Mouse (Mus musculus) testis, adult 2 months (tissue): ENCODE data around the gene Anp32e. TPM values are rescaled to one million over a fixed set of nuclear protein-coding genes. Genes with fewer than 3 reads are reported as not detected.
"Not testable (repeated sequence)": the region's sequence is repeated elsewhere in the genome, so short reads cannot be mapped to it uniquely, and the experiment has no call there.

Experiments
- H3K27ac ChIP-seq: fragments of 200-500 bp; 2 replicates; pipeline ENCODE4 v1.5.1; 2012; ENCODE audit warnings: low read depth, low read length; ENCODE audit not compliant: control insufficient read depth, insufficient read depth
- H3K27me3 ChIP-seq: fragments of 200-500 bp; 2 replicates; pipeline ENCODE4 v1.6.1; 2012; ENCODE audit warnings: mild to moderate bottlenecking, low read length, moderate library complexity; ENCODE audit not compliant: control insufficient read depth, insufficient read depth
- H3K36me3 ChIP-seq: fragments of 200-500 bp; 2 replicates; pipeline ENCODE4 v1.6.1; 2012; ENCODE audit warnings: mild to moderate bottlenecking, low read length; ENCODE audit not compliant: control insufficient read depth, insufficient read depth
- H3K4me1 ChIP-seq: fragments of 200-500 bp; 2 replicates; pipeline ENCODE4 v1.6.1; 2012; ENCODE audit warnings: low read length; ENCODE audit not compliant: control insufficient read depth, insufficient read depth
- H3K4me3 ChIP-seq: fragments of 200-500 bp; 2 replicates; pipeline ENCODE4 v1.5.1; 2012; ENCODE audit warnings: low read depth, mild to moderate bottlenecking, low read length, moderate library complexity, mixed read lengths; ENCODE audit not compliant: control insufficient read depth
- CTCF ChIP-seq: fragments of 200-500 bp; IDR thresholded peaks from 2 replicates; pipeline ENCODE4 v1.5.1; 2012; ENCODE audit warnings: low read depth, mild to moderate bottlenecking, inconsistent platforms, low read length, moderate library complexity; ENCODE audit not compliant: control insufficient read depth, insufficient read depth, insufficient replicate concordance
- POLR2A ChIP-seq: fragments of 200-500 bp; IDR thresholded peaks from 2 replicates; pipeline ENCODE4 v1.6.1; 2012; ENCODE audit warnings: low read depth, mild to moderate bottlenecking, inconsistent platforms, low read length, moderate library complexity; ENCODE audit not compliant: control insufficient read depth
- polyA plus RNA-seq: library from polyadenylated mRNA; depleted of rRNA; stranded (reverse); fragments of >200 nt; gene quantifications from 2 replicates; pipeline ENCODE4 v1.2.3, GENCODE M21; 2012

Gene Anp32e
- polyA plus RNA-seq, 1 experiment = 6.0 TPM

DNA sequence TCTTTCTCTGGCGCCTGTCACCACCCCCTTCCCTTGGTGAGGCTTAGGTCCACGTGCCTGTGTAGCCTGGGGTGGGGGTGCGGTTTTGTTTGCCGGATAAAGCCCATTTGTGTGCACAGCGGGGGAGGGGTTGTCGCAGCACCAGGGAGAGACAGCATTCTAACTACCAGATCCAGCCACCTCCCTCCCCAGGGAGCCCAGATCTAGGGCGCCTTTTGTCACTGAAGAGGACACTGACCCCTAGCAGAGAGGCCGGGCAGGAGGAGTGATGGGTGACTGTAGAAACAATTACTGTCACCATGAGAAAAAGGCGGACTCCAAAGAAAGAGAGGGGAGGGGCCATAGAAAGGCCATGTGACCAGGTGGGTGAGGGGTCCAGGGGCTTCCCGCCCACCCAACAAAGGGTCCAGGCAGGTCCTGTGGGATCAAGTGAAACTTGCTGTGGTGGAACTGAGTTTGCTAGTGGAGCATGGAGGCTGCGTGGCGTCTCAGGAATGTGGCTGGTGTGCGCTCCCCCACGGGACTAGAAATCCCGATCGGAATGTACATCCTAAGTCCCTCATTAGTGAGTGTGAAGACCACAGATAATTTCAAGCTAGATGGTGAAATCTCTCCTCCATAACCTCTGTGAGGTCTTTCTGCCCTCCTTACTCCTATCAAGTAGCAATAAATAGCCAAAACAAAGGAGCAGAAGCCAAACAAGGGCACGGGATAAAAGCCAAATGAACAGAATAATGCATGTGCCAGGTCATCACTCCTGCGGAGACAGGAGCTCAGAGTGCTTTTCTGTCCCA, 23.7 kb upstream of the Anp32e start:
- H3K4me1 ChIP-seq = peaks cover 16% of the 10 kb centered on the region
- no peak for TF ChIP-seq CTCF
- TF ChIP-seq POLR2A = no peak
- H3K27me3 ChIP-seq = no peaks in the 10 kb centered on the region
- H3K36me3 ChIP-seq = no peaks in the 10 kb centered on the region
- peak overlapping the region; percentile 5; the same call in 1 of the 2 replicates for H3K4me3 ChIP-seq
- H3K27ac ChIP-seq = no peak overlapping the region

DNA sequence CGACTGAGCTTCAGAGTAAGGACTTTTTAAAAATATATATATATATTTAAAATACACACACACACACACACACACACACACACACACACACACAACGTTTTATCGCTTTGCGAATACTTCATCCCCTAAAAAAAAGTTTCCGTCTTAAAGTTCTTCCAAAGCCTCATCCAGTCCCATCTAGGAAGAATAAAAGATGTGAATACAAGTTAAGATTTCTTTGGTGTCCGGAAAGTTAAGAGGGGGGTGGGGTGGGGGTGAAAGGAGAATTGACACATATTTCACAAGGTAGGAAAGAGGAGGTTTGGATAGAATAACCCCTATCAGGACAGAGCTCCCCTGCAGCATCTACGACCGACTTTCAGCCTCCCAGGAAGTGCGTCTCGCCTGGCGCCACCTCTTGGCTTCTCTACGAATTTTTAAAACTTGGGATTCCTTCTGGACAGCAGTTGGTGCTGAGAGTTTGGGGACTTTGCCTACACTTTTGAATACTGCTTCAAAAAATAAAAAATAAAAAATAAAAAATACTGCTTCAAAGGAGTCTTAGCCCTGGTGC, 23.0 kb upstream of the Anp32e start:
- H3K36me3 ChIP-seq = no peaks in the 10 kb centered on the region
- no peak overlapping the region for H3K4me3 ChIP-seq
- H3K4me1 ChIP-seq = peaks cover 16% of the 10 kb centered on the region
- TF ChIP-seq CTCF (peak; percentile 21; the same call in 1 of the 2 replicates), POLR2A (no peak)
- no peaks in the 10 kb centered on the region for H3K27me3 ChIP-seq
- H3K27ac ChIP-seq = no peak overlapping the region

DNA sequence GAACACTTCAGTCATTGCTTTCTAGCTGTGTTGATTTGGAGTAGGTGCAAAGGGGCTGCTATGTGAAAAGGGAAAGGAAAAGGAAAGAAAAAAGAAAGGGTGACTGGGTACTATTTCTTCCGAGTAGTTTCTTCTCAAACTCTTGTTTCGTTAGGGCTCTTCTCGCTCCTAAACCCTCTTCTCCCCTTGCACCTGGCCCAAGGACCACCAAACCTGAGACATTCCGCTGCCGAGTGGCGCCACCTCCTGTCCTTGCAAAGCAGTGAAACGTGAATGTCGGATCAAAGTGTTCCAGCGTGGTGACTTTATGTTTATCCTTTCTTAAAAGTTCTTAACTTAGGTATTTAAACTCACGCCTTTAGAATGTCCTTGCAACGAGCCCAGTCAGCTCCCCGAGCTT, 22.2 kb upstream of the Anp32e start:
- Histone ChIP-seq H3K4me3 (no peak overlapping the region), H3K36me3 (no peaks in the 10 kb centered on the region), H3K27ac (no peak overlapping the region), H3K27me3 (no peaks in the 10 kb centered on the region), H3K4me1 (peaks cover 13% of the 10 kb centered on the region)
- TF ChIP-seq CTCF (peak; percentile 71; the same call in 1 of the 2 replicates), POLR2A (no peak)

DNA sequence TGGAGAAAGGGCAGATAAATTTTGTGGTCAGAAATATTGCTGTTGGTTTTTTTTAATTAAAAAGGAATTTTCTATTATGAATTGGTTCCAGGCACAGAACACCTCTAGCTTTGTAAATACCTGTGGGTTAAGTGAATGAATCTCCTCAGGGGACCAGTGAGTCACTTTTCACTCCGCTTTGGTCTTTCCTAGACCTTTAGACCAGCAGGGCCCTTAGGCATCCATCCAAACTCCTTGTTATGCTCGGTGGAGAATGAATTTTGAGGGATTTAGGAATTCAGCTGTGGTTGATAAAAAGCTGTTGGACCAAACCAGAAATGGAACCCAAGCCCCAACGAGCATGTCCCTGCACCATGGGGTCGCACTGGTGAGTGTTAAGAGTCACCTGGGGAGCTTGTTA, 21.4 kb upstream of the Anp32e start:
- H3K27ac ChIP-seq = no peak overlapping the region
- no peak for TF ChIP-seq CTCF
- TF ChIP-seq POLR2A = no peak
- no peak overlapping the region for H3K4me3 ChIP-seq
- peaks cover 13% of the 10 kb centered on the region for H3K4me1 ChIP-seq
- no peaks in the 10 kb centered on the region for H3K36me3 ChIP-seq
- no peaks in the 10 kb centered on the region for H3K27me3 ChIP-seq

DNA sequence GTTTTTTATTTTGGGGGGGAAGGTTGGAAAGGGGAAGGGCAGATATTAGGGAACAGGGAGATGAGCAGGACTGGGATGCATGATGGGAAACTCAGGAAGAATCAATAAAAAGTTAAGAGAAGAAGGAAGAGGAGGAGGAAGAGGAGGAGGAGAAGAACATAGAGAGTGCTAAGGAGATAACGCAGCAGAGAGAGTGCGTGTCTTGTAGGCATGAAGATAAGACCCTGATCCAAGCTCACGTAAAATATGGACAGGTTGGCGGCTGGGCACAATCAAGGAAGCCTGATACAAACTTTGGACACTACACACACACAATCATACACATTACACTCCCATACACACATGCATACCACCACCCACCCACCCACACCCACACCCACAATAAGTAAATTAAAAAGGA, 14.3 kb upstream of the Anp32e start:
- H3K4me1 ChIP-seq = no peaks in the 10 kb centered on the region
- no peak overlapping the region for H3K27ac ChIP-seq
- no peak overlapping the region for H3K4me3 ChIP-seq
- H3K27me3 ChIP-seq = no peaks in the 10 kb centered on the region
- no peaks in the 10 kb centered on the region for H3K36me3 ChIP-seq
- TF ChIP-seq CTCF = no peak
- TF ChIP-seq POLR2A = no peak

DNA sequence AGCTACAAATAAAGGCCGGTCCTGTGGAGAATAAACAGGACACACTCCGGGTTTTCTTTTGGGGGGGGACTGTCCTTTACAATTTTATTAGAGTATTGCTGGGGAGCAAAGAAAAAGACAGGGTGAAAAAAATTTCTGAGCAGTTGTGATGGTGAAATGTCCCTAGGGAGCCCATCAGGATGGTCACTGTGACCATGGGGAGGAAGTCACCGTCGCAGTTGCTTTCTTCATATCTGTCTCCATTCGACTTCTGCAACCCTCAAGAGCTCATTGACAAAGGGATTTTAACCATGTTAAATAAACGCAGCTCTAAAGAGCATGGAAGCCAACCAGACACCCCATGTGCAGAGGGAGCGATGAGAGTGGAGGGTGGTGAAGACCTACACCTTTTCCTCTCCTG, 12.3 kb upstream of the Anp32e start:
- Histone ChIP-seq H3K27ac (no peak overlapping the region), H3K27me3 (no peaks in the 10 kb centered on the region), H3K4me3 (no peak overlapping the region), H3K36me3 (no peaks in the 10 kb centered on the region), H3K4me1 (no peaks in the 10 kb centered on the region; the same call in 1 of the 2 replicates)
- TF ChIP-seq POLR2A = no peak
- no peak for TF ChIP-seq CTCF

DNA sequence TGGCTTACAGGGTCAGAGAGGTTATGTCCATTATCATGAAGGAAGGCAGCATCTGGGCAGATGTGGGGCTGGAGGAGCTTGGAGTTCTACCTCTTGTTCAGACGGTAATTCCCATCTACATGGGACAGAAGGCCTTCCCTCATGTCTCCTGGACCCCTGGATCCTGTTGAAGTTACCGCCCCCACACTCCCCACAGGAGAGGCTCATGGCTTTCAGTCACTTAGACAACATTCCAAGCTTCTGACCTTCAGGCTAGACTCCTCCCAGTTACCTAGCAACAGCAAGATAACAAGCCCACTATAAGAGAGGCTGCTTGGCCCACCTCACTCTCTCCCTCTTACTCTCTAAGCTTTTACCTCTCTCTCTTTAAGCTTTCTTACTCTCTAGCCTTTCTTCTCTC, 8.5 kb upstream of the Anp32e start:
- H3K36me3 ChIP-seq, H3K4me1 ChIP-seq, H3K27ac ChIP-seq, H3K27me3 ChIP-seq: not testable (repeated sequence)
- H3K4me3 ChIP-seq = peak overlapping the region; percentile 72

DNA sequence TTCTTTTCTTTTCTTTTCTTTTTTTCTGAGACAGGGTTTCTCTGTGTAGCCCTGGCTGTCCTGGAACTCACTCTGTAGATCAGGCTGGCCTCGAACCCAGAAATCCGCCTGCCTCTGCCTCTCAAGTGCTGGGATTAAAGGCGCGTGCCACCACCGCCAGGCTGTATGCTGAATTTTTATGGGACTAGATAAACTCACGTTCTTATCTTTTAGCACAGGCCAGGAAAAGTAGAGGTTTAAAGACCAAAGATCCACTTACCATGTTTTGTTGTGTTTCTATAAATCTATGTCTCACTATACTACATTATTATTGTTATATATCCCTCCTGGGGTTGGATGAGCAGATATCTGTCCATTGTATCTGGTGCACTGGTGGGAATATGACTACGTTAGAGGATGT, 5.6 kb upstream of the Anp32e start:
- H3K27ac ChIP-seq, H3K4me3 ChIP-seq, H3K4me1 ChIP-seq, H3K27me3 ChIP-seq, H3K36me3 ChIP-seq: not testable (repeated sequence)
